Mouse (Mus musculus) splenic B cell, adult 2 months (primary cell): Measurements from ENCODE around the gene Sohlh1.

Source experiments
- DNase-seq: peaks from one replicate; pipeline ENCODE4 v3.0.0-alpha.2; 2011; ENCODE audit warnings: low read depth, low spot score
- H3K27me3 ChIP-seq: 2 replicates; pipeline ENCODE4 v1.6.1; 2012; ENCODE audit warnings: mild to moderate bottlenecking, low read length, moderate library complexity, mixed read lengths; ENCODE audit not compliant: control insufficient read depth, poor library complexity, insufficient read depth, severe bottlenecking
- H3K36me3 ChIP-seq: 2 replicates; pipeline ENCODE4 v1.6.1; 2012; ENCODE audit warnings: mild to moderate bottlenecking, low read length, moderate library complexity, mixed read lengths; ENCODE audit not compliant: control insufficient read depth, poor library complexity, insufficient read depth, severe bottlenecking

Sohlh1 gene

GRCm38 (mm10) chr2:25811711-25812110 lies 35.3 kb downstream of the Sohlh1 start:
- no peaks in the 10 kb centered on the region for H3K27me3 ChIP-seq
- no peaks in the 10 kb centered on the region for H3K36me3 ChIP-seq
- no peak for DNase-seq

- Histone ChIP-seq H3K27me3 (no peaks in the 10 kb centered on the region), H3K36me3 (no peaks in the 10 kb centered on the region)
- no peak for DNase-seq
These were observed 49.0 kb downstream of the Sohlh1 start for GRCm38 (mm10) chr2:25798065-25798464.

GRCm38 (mm10) chr2:25797635-25798034 lies 49.4 kb downstream of the Sohlh1 start:
- no peaks in the 10 kb centered on the region for H3K27me3 ChIP-seq
- no peak for DNase-seq

More at GRCm38 (mm10) chr2:25797635-25798034, 49.4 kb downstream of the Sohlh1 start:
- H3K36me3 ChIP-seq: no peaks in the 10 kb centered on the region
